Mouse (Mus musculus): Measurements from ENCODE around the gene Lins1. TPM values are rescaled to one million over a fixed set of nuclear protein-coding genes. Genes with fewer than 3 reads are reported as not detected.

The Lins1 gene
- total RNA-seq (2023), result 19.8 and 22.4 TPM in 2 replicates

GRCm38 (mm10) chr7:66689620-66690360, at the start of gene Lins1:
TSS of gene Lins1 (plus strand) at chr7:66689889.

GRCm38 (mm10) chr7:66689294-66689619, 432 bp upstream of the Lins1 start, which contains the start of gene Asb7:
TSS of gene Asb7 (minus strand) at chr7:66689596.

GRCm38 (mm10) chr7:66743377-66743781, 53.7 kb downstream of the Lins1 start, which contains the start of gene Cers3:
TSS of gene Cers3 (plus strand) at chr7:66743504.

Other genes starting within 250 kb of the Lins1 start
- gene Asb7, start 293 bp upstream of the Lins1 start, total RNA-seq (2023), result 51.2 and 79.0 TPM in 2 replicates
- gene Cers3, start 53.6 kb downstream of the Lins1 start, total RNA-seq (2023), result 0.63 TPM in 1 of 2 replicates, not detected in the other
- not detected in 2 replicates for gene Adamts17, start 149.8 kb downstream of the Lins1 start, total RNA-seq (2023)

All from neutrophil, adult 65 days (primary cell).